8 mouse cellular contexts compared by ENCODE assay signal in genomic region chr6:134207391-134208179, GRCm38 (mm10).
A peak's percentile ranks its signal among the peaks of the same experiment; 100 is the strongest.
DNase-seq lines count a peak whose midpoint lies in the region; ATAC-seq lines count a peak whose summit lies in the region.

No protein-coding gene starts in this region.

- H3K4me3 ChIP-seq in heart, embryonic 15.5 days = 0 out of 2 replicates have a peak overlapping the region, but pooled peaks have one; percentile 1

- 0 out of 2 replicates have a peak, but pooled peaks cover 3% of the 10 kb centered on the region for H3K36me3 ChIP-seq in heart, embryonic 15.5 days

- H3K9me3 ChIP-seq in heart, embryonic 15.5 days (replicated peaks) = no peaks in the 10 kb centered on the region

- peaks cover 59% of the 10 kb centered on the region for H3K4me1 ChIP-seq in heart, embryonic 15.5 days (replicated peaks)

- peak; percentile 70 to 71 for DNase-seq in frontal cortex, postnatal 10 days (ENCODE audit: low spot score in 2 of 2)
- DNase-seq in frontal cortex, postnatal 36 days (ENCODE audit: low spot score in 2 of 2) = no peak
- peak; percentile 84 for DNase-seq in 3T3-L1 (ENCODE audit: low read depth, low spot score)
- peak; percentile 36 to 67 for DNase-seq in adrenal gland, postnatal 36 days
- peak; percentile 43 to 57 for DNase-seq in layer of hippocampus, adult 8-10 months (ENCODE audit: low spot score in 2 of 2)
- peak; percentile 22 for DNase-seq in naive thymus-derived CD4-positive, alpha-beta T cell, adult 2 months (ENCODE audit: low read depth)
- DNase-seq in thymus, postnatal 25 days = no peak

- H3K27me3 ChIP-seq in heart, embryonic 15.5 days = no peaks in the 10 kb centered on the region

- WGBS in heart, embryonic 15.5 days = 59% methylated on average over 19 of the region's 19 CpGs

- ATAC-seq in heart, embryonic 15.5 days (replicated peaks; ENCODE audit: insufficient number of reproducible peaks, insufficient read depth, low FRiP score, low read depth) = peak; percentile 34; the same call in 1 of the 2 replicates

- peak overlapping the region; percentile 29 for H3K27ac ChIP-seq in heart, embryonic 15.5 days

- H3K9ac ChIP-seq in heart, embryonic 15.5 days = no peak overlapping the region

- H3K4me2 ChIP-seq in heart, embryonic 15.5 days = peak overlapping the region; percentile 30

Comparison
In these comparisons a context has a peak if more than half of its experiments do, and no peak if none do; other contexts are left out.
1. DNase-seq: peak in frontal cortex, postnatal 10 days (2 of 2), 3T3-L1 (single experiment), adrenal gland, postnatal 36 days (2 of 2), layer of hippocampus, adult 8-10 months (2 of 2) and naive thymus-derived CD4-positive, alpha-beta T cell, adult 2 months (single experiment); none in frontal cortex, postnatal 36 days (0 of 2) and thymus, postnatal 25 days (single experiment).